Mouse (Mus musculus) thymus, postnatal 14 days (tissue): ENCODE measurements around the gene Gng7.

Experiments
- DNase-seq: peaks from one replicate; pipeline ENCODE4 v3.0.0; 2021

Gene Gng7

GRCm38 (mm10) chr10:81025047-81025621, 10.4 kb upstream of the Gng7 start:
- no peak for DNase-seq

DNA sequence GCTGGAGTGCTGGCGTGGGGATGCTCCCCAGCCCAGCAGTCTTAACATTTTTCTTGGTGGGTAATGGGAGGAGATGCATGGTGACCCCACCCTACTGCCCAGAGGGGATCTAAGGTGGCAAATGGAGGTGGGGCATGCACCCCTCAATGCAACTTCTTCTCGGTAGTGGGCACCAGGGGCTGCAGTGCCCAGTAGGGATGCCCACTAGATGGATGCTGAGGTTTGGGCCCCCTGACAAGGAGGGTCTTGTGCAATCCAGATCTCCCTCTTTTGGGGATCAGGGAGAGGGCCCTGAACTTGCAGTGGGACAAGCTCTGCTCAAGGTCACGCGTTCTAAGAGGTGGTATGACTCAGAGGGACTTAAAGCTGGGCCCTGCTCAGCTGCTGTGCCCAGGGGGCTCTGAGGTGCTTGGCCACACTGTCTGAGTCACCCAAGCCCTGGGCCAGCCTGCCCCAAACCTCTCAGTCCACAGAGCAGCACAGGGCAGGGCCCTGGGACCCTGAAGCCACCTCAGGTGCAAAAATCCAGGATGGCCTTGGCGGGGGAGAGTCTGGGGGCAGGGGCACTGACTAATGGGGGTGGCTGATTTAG, 9.7 kb upstream of the Gng7 start:
- DNase-seq = no peak

DNA sequence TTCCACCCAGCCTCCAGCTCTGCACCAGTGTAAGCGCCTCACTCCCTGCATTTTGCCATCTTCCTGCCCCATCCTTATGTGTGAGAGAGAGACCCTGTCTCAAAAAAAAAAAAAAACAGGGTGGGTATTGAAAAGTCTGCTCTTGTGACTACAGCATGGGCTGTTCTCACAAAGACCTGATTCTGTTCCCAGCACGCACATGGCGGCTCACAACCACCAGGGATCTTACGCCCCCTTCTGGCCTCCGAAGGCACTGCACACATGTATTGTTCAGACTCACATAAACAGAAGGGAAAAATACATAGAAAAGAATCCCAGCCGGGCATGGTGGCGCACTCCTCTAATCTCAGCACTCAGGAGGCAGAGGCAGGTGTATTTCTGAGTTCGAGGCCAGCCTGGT, 8.0 kb upstream of the Gng7 start:
- no peak for DNase-seq

- no peak for DNase-seq
These were observed 6.9 kb upstream of the Gng7 start for GRCm38 (mm10) chr10:81021547-81022110.

DNA sequence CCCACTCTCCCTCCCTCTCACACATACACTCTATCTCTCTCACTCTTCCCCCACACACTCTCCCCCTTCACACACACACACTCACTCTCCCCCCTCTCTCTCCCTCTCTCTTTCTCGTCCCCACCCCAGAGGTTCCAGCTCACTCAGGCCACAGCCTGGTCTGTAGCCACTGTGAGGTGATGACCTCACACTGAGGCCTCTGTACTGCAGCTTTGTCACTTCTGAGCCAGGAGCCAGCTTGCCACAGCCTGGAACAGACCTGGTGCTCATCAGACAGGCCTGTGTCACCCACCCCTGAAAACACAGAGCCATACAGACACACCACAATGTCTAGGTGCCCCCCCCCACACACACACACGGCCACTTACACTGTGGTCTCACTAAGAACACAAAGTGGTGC, 5.5 kb upstream of the Gng7 start:
- DNase-seq = no peak

GRCm38 (mm10) chr10:81019687-81020086, 4.9 kb upstream of the Gng7 start:
- DNase-seq = no peak

DNA sequence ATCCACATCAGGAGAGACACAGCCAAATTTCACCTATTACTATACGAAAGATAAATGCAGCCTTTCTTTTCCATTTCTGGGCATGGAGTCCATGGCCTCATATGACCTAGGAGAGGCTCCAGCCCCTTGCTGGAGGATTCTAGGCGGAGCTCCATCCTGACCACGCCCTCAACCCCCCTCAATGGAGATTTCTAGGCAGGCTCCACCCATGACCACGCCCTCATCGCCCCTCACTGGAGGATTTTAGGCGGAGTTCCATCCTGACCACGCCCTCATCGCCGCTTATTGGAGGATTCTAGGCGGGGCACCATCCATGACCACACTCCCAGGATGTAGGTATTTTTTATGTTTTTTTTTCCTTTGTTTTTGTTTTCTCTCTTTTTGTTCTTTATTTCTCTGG, 3.6 kb upstream of the Gng7 start:
- DNase-seq = no peak

GRCm38 (mm10) chr10:81016645-81017044, 1.9 kb upstream of the Gng7 start:
- peak; percentile 83 for DNase-seq

DNA sequence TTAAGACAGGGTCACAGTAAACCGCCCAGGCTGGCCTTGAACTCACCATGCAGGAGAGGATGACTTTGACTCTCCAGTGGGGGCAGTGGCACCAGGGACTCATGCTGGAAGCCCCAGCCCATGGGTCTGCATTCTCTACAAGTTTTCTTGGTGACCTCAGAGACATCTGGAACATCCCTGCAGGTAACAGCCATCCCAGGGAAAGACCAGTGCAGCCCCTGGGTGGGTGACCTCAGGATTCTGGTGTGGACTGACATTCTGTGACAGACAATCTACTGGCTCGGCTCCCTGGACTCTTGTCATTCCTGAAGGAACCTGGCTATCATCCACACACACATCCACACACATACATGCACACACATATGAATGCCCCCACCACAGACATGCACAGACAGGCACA, 921 bp upstream of the Gng7 start:
- no peak for DNase-seq

- DNase-seq = no peak
These were observed 3.9 kb downstream of the Gng7 start for GRCm38 (mm10) chr10:81010851-81011250.

- DNase-seq = peak; percentile 32
These were observed 7.5 kb downstream of the Gng7 start for GRCm38 (mm10) chr10:81007240-81007639.

- DNase-seq = no peak
These were observed 8.6 kb downstream of the Gng7 start for GRCm38 (mm10) chr10:81006005-81006677.

GRCm38 (mm10) chr10:81001161-81001560, 13.6 kb downstream of the Gng7 start:
- no peak for DNase-seq

DNA sequence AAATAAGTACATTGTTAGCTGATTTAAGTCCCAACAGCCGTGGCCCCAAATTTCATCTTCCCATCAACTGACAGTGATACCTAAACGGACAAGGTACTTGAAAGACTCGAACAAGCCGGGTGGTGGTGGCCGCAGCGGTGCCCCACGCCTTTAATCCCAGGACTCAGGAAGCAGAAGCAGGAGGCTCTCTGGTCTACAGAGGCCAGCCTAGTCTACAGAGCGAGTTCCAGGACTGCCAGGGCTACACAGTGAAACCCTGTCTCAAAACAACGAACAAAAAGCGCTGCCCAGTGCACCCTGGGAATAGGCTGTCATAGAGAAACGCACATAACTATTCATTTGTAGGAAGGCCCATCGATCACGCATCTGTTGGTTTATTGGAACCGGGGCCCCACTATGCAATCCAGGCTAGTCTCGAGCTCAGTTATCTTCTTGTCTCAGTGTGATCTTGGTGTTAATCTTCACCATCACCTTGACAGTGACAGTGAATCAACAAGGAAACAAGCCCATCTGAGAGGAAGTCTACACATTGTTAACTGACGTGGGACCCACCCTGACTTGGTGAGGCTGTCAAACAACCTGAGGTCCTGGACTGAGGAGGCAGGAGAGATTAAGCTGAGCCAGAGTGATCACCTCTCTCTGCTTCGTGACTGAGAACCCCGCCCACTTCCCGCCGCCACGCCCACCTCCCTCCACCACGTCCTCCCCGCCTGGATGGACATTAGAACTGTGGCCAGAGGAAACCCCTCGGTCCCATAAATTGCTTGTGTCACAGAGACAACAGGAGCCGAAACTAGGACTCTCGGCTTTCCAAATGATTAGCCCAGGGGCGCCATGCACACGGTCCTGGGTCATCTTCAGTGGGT, 14.3 kb downstream of the Gng7 start:
- peak; percentile 33 for DNase-seq

DNA sequence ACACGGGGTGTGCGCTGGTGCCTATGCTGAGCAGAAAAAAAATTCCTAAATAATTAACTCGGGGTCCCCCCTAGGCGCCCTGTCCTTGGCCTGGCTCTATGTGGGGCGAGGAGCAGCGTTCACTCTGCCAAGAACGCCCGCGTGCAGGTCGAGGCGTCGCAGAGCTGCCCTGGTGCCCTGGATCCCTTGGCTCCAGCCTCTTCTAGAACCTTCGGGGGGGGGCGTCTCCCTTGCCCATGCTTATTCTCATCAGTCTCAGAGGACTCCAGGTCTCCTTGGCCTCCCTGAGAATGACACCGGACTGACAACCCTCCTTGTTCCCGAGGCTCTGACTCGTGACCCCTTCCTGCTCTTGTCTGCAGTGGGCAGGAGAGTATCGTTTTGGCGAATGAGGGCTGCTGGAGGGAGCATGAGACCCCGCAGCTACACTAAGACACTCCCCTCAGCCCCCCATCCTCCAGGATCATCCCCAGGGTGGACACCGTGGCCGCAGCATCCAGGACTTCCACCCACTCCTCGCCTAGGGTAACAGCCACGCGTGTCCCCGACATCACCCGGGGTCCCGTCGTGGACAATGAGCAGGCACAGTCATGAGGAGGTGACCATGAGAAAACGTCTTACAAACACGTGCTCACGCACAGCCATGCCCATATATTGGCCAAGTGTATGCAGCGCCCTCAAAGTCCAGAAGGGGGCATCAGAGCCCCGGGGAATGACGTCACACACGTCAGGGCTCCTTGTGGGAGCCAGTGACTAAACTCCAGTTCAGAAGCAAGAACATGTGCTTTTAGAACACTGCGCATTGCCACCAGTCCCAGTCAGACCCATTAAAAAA, 15.2 kb downstream of the Gng7 start:
- DNase-seq = peak; percentile 88

- peak; percentile 80 for DNase-seq
These were observed 16.0 kb downstream of the Gng7 start for GRCm38 (mm10) chr10:80998778-80999177.

DNA sequence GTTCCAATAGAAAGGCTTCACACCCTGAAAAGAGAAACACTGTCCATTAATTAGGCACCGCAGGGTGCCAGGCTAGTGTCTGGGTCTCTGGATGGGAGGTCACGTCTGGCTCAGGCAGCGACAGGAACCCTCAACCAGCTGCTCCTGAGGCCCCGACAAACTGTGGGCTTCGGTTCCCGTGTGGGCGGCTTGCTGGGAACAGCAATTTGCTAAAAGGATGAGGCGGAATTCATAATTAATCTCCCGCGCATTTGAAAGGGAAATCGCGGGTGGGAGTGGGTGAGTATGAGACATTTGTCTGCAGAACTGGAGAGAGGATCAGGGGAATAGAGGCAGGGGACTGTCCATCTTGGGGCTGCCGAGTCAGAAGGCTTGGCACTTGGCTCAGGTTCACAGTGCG, 16.7 kb downstream of the Gng7 start:
- no peak for DNase-seq

DNA sequence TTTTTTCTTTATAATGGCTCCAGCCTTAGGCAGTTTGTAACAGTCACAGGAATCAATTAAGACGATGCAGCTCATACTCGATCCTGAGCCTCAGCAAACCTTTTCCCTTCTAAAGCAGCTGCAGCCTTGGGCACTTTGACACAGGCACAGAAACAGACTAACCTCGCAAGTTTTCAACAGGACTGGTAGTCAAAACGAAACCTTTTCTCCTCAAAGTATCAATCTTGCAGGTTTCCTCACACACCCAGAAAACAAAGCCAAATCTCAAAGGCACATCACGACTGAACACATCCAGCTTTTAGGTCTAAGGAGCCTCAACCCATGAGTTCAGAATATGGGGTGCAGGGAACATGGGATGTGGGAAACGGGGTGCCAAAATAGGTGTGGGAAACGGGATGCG, 17.4 kb downstream of the Gng7 start:
- no peak for DNase-seq

- no peak for DNase-seq
These were observed 18.2 kb downstream of the Gng7 start for GRCm38 (mm10) chr10:80996501-80996900.

GRCm38 (mm10) chr10:80995091-80995632, 19.6 kb downstream of the Gng7 start:
- peak; percentile 82 for DNase-seq

DNA sequence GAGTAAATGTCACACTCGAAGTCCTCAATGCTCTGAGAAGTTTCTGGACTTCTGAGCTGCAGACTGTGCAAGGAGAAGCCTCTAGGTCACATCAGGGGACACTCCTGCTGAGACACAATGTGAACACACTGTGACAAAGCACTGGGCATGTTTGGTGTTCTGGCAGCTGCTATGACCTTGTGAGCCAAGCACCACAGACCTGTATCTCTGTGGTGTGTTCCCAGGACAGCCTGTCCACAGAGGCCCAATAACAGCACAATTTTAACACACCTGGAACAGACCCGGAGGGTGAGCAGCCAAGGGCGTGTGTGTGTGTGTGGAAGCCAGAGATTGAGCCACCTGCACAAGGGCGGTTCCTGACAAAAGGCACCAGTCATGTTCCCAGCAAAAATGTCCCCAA, 20.1 kb downstream of the Gng7 start:
- DNase-seq = no peak

GRCm38 (mm10) chr10:80993276-80993675, 21.5 kb downstream of the Gng7 start:
- no peak for DNase-seq
